Mouse (Mus musculus) heart, adult 2 months (tissue): Measurements from ENCODE around the gene Il2ra. TPM values are rescaled to one million over a fixed set of nuclear protein-coding genes. Genes with fewer than 3 reads are reported as not detected.

Source experiments
- DNase-seq, 2 experiments: peaks; one replicate each; pipeline ENCODE4 v3.0.0; 2021
- H3K27ac ChIP-seq: fragments of 200-600 bp; 2 replicates; pipeline ENCODE4 v1.8.1; 2022
- H3K27me3 ChIP-seq: fragments of 200-500 bp; 2 replicates; pipeline ENCODE4 v1.6.1; 2012; ENCODE audit warnings: mild to moderate bottlenecking, low read length, inconsistent platforms, mixed read lengths; ENCODE audit not compliant: control insufficient read depth, insufficient read depth
- H3K36me3 ChIP-seq: fragments of 200-500 bp; 2 replicates; pipeline ENCODE4 v1.6.1; 2012; ENCODE audit warnings: low read length, inconsistent platforms; ENCODE audit not compliant: control insufficient read depth, insufficient read depth
- H3K4me1 ChIP-seq: fragments of 200-500 bp; 2 replicates; pipeline ENCODE4 v1.6.1; 2011; ENCODE audit warnings: low read length; ENCODE audit not compliant: control insufficient read depth, insufficient read depth
- H3K4me3 ChIP-seq: fragments of 200-600 bp; 2 replicates; pipeline ENCODE4 v1.8.1; 2022
- H3K79me2 ChIP-seq: fragments of 200-500 bp; replicated peaks from 2 replicates; pipeline ENCODE4 v1.6.1; 2012; ENCODE audit warnings: mild to moderate bottlenecking, inconsistent platforms, low read length, moderate library complexity, mixed read lengths; ENCODE audit not compliant: control insufficient read depth, insufficient read depth
- H3K9ac ChIP-seq: fragments of 200-500 bp; 2 replicates; pipeline ENCODE4 v1.6.1; 2012; ENCODE audit warnings: low read depth, mild to moderate bottlenecking, control low read depth, inconsistent platforms, low read length, mixed read lengths
- CTCF ChIP-seq: fragments of 200-600 bp; IDR thresholded peaks from 2 replicates; pipeline ENCODE4 v1.8.1; 2022; ENCODE audit warnings: antibody characterized with exemption, mild to moderate bottlenecking, moderate library complexity
- EP300 ChIP-seq: fragments of 200-500 bp; IDR thresholded peaks from 2 replicates; pipeline ENCODE4 v1.6.1; 2011; ENCODE audit warnings: low read depth, low read length, control low read depth; ENCODE audit not compliant: insufficient read depth
- POLR2A ChIP-seq: fragments of 200-500 bp; IDR thresholded peaks from 2 replicates; pipeline ENCODE4 v1.6.1; 2011; ENCODE audit warnings: mild to moderate bottlenecking, low read depth, low read length, control low read depth; ENCODE audit not compliant: insufficient read depth
- WGBS: fragments of 180-500 bp; shearing (Covaris S2); methylation state at CpG from one replicate; pipeline ENCODE4 v1.1.7; 2018; 5-methylcytosine and 5-hydroxymethylcytosine counted together
- intact Hi-C: fragments of 180-260 bp; cut with DNase I; formaldehyde crosslinking; loops from one replicate; pipeline ENCODE4 v1.15.1; 2025
- polyA plus RNA-seq: library from polyadenylated mRNA; depleted of rRNA; stranded (reverse); fragments of >200 nt; gene quantifications from 2 replicates; pipeline ENCODE4 v1.2.3, GENCODE M21; 2012
- total RNA-seq, 2 experiments: library from RNA; stranded (reverse); gene quantifications; 2 replicates each; pipeline ENCODE4 v1.2.3; 2021

The Il2ra gene
- total and polyA plus RNA-seq, 3 experiments: 0.78 to 0.81 (median 0.80) TPM

GRCm38 (mm10) chr2:11682712-11683111 is 40.1 kb downstream of the Il2ra start:
- DNase-seq: no peak
- no peaks in the 10 kb centered on the region for H3K79me2 ChIP-seq
- TF ChIP-seq POLR2A (no peak), CTCF (no peak), EP300 (no peak)
- no peaks in the 10 kb centered on the region for H3K4me1 ChIP-seq
- no peaks in the 10 kb centered on the region for H3K27me3 ChIP-seq
- 60% methylated on average over 4 of the region's 4 CpGs for WGBS
- no peaks in the 10 kb centered on the region for H3K36me3 ChIP-seq
- no peak overlapping the region for H3K9ac ChIP-seq
- no peak overlapping the region for H3K4me3 ChIP-seq
- H3K27ac ChIP-seq: no peak overlapping the region
- intact Hi-C loops: no loop called here

- Histone ChIP-seq H3K79me2 (no peaks in the 10 kb centered on the region), H3K36me3 (no peaks in the 10 kb centered on the region), H3K9ac (no peak overlapping the region), H3K27ac (no peak overlapping the region), H3K27me3 (no peaks in the 10 kb centered on the region), H3K4me1 (no peaks in the 10 kb centered on the region), H3K4me3 (no peak overlapping the region)
- no peak for TF ChIP-seq POLR2A
- WGBS: 75% methylated on average over 4 of the region's 4 CpGs
- DNase-seq: no peak
- intact Hi-C loops: loop anchor here (2.0 to 5.0 kb wide), 2 partner anchors 22 to 354 kb away; no protein-coding TSS in a partner anchor
Observed at GRCm38 (mm10) chr2:11686512-11686911, 43.9 kb downstream of the Il2ra start.

DNA sequence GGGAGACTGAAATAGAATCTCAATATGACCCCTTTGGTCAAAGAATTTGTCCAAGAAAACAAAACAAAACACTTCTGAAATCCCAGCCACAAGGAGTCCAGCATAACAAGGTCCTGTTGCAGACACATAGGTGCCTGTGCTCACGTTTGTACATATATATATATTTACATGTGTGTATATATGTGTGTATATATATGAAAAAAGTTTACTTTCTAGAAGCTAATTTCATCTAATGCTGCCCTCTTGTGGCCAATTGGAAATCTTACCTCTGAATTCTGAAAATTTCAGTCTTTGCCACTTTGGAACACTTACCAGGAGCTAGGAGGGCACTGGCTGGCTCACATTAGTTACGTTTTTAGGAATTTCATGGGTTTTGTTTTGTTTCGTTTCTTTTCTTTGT is 44.8 kb downstream of the Il2ra start:
- Histone ChIP-seq H3K36me3 (no peaks in the 10 kb centered on the region), H3K9ac (no peak overlapping the region), H3K27ac (no peak overlapping the region), H3K27me3 (no peaks in the 10 kb centered on the region), H3K4me1 (no peaks in the 10 kb centered on the region), H3K4me3 (no peak overlapping the region), H3K79me2 (no peaks in the 10 kb centered on the region)
- no peak for TF ChIP-seq EP300
- peak; percentile 78 for TF ChIP-seq CTCF
- DNase-seq: no peak
- WGBS: 6% methylated on average over 3 of the region's 3 CpGs
- intact Hi-C loops: loop anchor here (2.0 to 5.0 kb wide), 2 partner anchors 23 to 355 kb away; no protein-coding TSS in a partner anchor

- no peaks in the 10 kb centered on the region for H3K79me2 ChIP-seq
- DNase-seq: no peak
- no peak for TF ChIP-seq CTCF
- no peak for TF ChIP-seq POLR2A
- no peak for TF ChIP-seq EP300
- no peaks in the 10 kb centered on the region for H3K36me3 ChIP-seq
- no peak overlapping the region for H3K9ac ChIP-seq
- H3K27ac ChIP-seq: no peak overlapping the region
- intact Hi-C loops: no loop called here
- 44% methylated on average over 8 of the region's 8 CpGs for WGBS
- no peaks in the 10 kb centered on the region for H3K27me3 ChIP-seq
- H3K4me1 ChIP-seq: no peaks in the 10 kb centered on the region
- H3K4me3 ChIP-seq: no peak overlapping the region
Observed at GRCm38 (mm10) chr2:11690201-11690890, 47.7 kb downstream of the Il2ra start.

- DNase-seq: no peak
- Histone ChIP-seq H3K4me3 (no peak overlapping the region), H3K4me1 (no peaks in the 10 kb centered on the region), H3K79me2 (no peaks in the 10 kb centered on the region), H3K36me3 (no peaks in the 10 kb centered on the region), H3K9ac (no peak overlapping the region), H3K27me3 (no peaks in the 10 kb centered on the region), H3K27ac (no peak overlapping the region)
- TF ChIP-seq POLR2A: no peak
- no peak for TF ChIP-seq CTCF
- TF ChIP-seq EP300: no peak
- 93% methylated on average over 4 of the region's 4 CpGs for WGBS
- intact Hi-C loops: no loop called here
Observed at GRCm38 (mm10) chr2:11693352-11693751, 50.7 kb downstream of the Il2ra start.

GRCm38 (mm10) chr2:11694104-11694503 is 51.5 kb downstream of the Il2ra start:
- TF ChIP-seq CTCF (no peak), POLR2A (no peak), EP300 (no peak)
- DNase-seq: no peak
- no peaks in the 10 kb centered on the region for H3K36me3 ChIP-seq
- WGBS: 78% methylated on average over 2 of the region's 2 CpGs
- H3K27me3 ChIP-seq: no peaks in the 10 kb centered on the region
- H3K9ac ChIP-seq: no peak overlapping the region
- H3K4me1 ChIP-seq: no peaks in the 10 kb centered on the region
- intact Hi-C loops: no loop called here
- no peaks in the 10 kb centered on the region for H3K79me2 ChIP-seq
- no peak overlapping the region for H3K4me3 ChIP-seq
- no peak overlapping the region for H3K27ac ChIP-seq
